Mouse (Mus musculus) ovary, adult 10 weeks (tissue): ENCODE data around the gene Hist1h4h. TPM values are rescaled to one million over a fixed set of nuclear protein-coding genes. Genes with fewer than 3 reads are reported as not detected.

Experiments used
- polyA plus RNA-seq: library from polyadenylated mRNA; stranded (reverse); fragments of 350-450 nt; fragmentation: Illumina TruSeq; extraction: RNeasy Lipid Tissue Mini Kit (QIAGEN cat#74804); gene quantifications from one replicate; pipeline ENCODE4 v1.2.3, GENCODE M21; 2014

Gene Hist1h4h
- polyA plus RNA-seq, 1 experiment from 2014 or later, result not detected

Other genes with a start within 250 kb of the Hist1h4h start
- 155 TPM for gene Zfp322a, start 161.8 kb upstream of the Hist1h4h start, polyA plus RNA-seq
- 3.4 TPM for gene Abt1, start 107.2 kb upstream of the Hist1h4h start, polyA plus RNA-seq
- 0.17 TPM for gene Btn1a1, start 65.1 kb upstream of the Hist1h4h start, polyA plus RNA-seq
- gene Btn2a2, start 42.2 kb upstream of the Hist1h4h start, polyA plus RNA-seq, result not detected
- not detected for gene Hist1h2af, start 2.9 kb downstream of the Hist1h4h start, polyA plus RNA-seq
- gene Hist1h3g, start 4.4 kb downstream of the Hist1h4h start, polyA plus RNA-seq, result not detected
- 1.00 TPM for gene Hist1h2bh, start 12.3 kb downstream of the Hist1h4h start, polyA plus RNA-seq
- not detected for gene Hist1h3f, start 13.0 kb downstream of the Hist1h4h start, polyA plus RNA-seq
- not detected for gene Hist1h4f, start 20.6 kb downstream of the Hist1h4h start, polyA plus RNA-seq
- gene Hist1h1d, start 22.2 kb downstream of the Hist1h4h start, polyA plus RNA-seq, result 0.14 TPM
- not detected for gene Hist1h3e, start 31.3 kb downstream of the Hist1h4h start, polyA plus RNA-seq
- 0.80 TPM for gene Hist1h2ae, start 40.2 kb downstream of the Hist1h4h start, polyA plus RNA-seq
- not detected for gene Hist1h2bg, start 40.3 kb downstream of the Hist1h4h start, polyA plus RNA-seq
- gene Hist1h2bf, start 43.1 kb downstream of the Hist1h4h start, polyA plus RNA-seq, result not detected
- gene Hist1h2ad, start 43.3 kb downstream of the Hist1h4h start, polyA plus RNA-seq, result not detected
- gene Hist1h3d, start 44.7 kb downstream of the Hist1h4h start, polyA plus RNA-seq, result 0.37 TPM
- gene Hist1h4d, start 50.5 kb downstream of the Hist1h4h start, polyA plus RNA-seq, result 0.57 TPM
- 3.4 TPM for gene Hist1h2be, start 90.1 kb downstream of the Hist1h4h start, polyA plus RNA-seq
- gene Hist1h1e, start 91.5 kb downstream of the Hist1h4h start, polyA plus RNA-seq, result 0.40 TPM
- gene Hist1h2ac, start 152.9 kb downstream of the Hist1h4h start, polyA plus RNA-seq, result 0.83 TPM
- 68.0 TPM for gene Hist1h2bc, start 153.1 kb downstream of the Hist1h4h start, polyA plus RNA-seq
- not detected for gene Hist1h1t, start 164.8 kb downstream of the Hist1h4h start, polyA plus RNA-seq
- not detected for gene Hist1h4c, start 167.4 kb downstream of the Hist1h4h start, polyA plus RNA-seq
- gene Hfe, start 179.8 kb downstream of the Hist1h4h start, polyA plus RNA-seq, result 24.7 TPM
- 9.9 TPM for gene Hist1h1c, start 207.8 kb downstream of the Hist1h4h start, polyA plus RNA-seq
- not detected for gene Hist1h3c, start 214.6 kb downstream of the Hist1h4h start, polyA plus RNA-seq
- not detected for gene Hist1h2bb, start 215.7 kb downstream of the Hist1h4h start, polyA plus RNA-seq
- gene Hist1h2ab, start 220.1 kb downstream of the Hist1h4h start, polyA plus RNA-seq, result not detected
- not detected for gene Hist1h3b, start 221.2 kb downstream of the Hist1h4h start, polyA plus RNA-seq
- gene Hist1h4b, start 226.0 kb downstream of the Hist1h4h start, polyA plus RNA-seq, result not detected
- gene Hist1h4a, start 230.2 kb downstream of the Hist1h4h start, polyA plus RNA-seq, result not detected
- gene Hist1h3a, start 231.3 kb downstream of the Hist1h4h start, polyA plus RNA-seq, result not detected
- gene Hist1h1a, start 232.6 kb downstream of the Hist1h4h start, polyA plus RNA-seq, result not detected
- not detected for gene Trim38, start 238.9 kb downstream of the Hist1h4h start, polyA plus RNA-seq